Mouse (Mus musculus): Measurements from ENCODE around the gene Psmb4.
"Not testable (repeated sequence)": the region's sequence is repeated elsewhere in the genome, so short reads cannot be mapped to it uniquely, and the experiment has no call there.

Gene Psmb4

GRCm38 (mm10) chr3:94886316-94887224 is at the start of gene Psmb4:
Gene Psmb4 (minus strand): TSS chr3:94886961.
- DNase-seq (ENCODE audit: low read depth, low spot score), result peak; percentile 98

- DNase-seq (ENCODE audit: low read depth, low spot score), result not testable (repeated sequence)
These were observed 49.4 kb upstream of the Psmb4 start for GRCm38 (mm10) chr3:94936147-94936546.

DNA sequence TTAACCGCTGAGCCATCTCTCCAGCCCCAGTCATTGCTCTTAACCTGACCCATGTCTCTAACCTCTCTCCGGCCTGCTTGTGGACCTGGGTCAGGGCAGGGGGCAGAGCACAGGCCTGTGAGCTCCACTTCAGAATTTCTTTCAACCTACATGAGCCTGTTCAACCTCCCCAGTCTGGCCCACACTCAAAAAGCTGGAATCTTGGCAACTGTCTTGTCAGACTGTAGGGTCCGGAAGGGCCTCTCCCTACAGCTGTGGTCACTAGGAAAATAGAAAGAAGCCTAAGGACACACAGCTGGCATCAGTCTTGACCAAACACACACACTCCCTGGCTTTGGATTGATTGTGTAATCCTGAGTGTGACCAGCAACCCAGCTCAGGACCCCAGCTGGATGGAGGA is 48.6 kb upstream of the Psmb4 start:
- DNase-seq (ENCODE audit: low read depth, low spot score), result peak; percentile 52

DNA sequence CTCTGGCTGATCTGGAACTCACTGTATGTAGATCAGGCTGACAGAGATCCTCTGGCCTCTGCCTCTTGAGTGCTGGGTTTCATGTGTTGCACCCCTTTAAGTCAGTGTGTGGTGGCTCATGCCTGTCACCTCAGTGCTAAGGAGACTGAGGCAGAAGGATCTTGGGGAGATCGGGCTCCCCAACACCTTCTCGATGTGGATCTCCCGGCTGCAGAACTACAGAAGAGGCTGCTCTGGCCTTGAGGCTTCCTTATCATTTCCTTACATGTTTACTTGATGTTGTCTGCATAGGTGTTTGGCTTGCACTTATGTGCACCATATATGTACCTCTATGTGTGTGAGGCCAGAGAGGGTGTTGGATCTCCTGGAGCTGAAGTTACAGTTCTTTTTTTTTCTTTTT is 47.8 kb upstream of the Psmb4 start:
- DNase-seq (ENCODE audit: low read depth, low spot score), result not testable (repeated sequence)

GRCm38 (mm10) chr3:94933604-94934003 is 46.8 kb upstream of the Psmb4 start:
- not testable (repeated sequence) for DNase-seq (ENCODE audit: low read depth, low spot score)

GRCm38 (mm10) chr3:94932809-94933564 is 46.2 kb upstream of the Psmb4 start, which contains the start of gene Selenbp1:
Gene Selenbp1 (plus strand): TSS chr3:94933056.
- no peak for DNase-seq (ENCODE audit: low read depth, low spot score)

DNA sequence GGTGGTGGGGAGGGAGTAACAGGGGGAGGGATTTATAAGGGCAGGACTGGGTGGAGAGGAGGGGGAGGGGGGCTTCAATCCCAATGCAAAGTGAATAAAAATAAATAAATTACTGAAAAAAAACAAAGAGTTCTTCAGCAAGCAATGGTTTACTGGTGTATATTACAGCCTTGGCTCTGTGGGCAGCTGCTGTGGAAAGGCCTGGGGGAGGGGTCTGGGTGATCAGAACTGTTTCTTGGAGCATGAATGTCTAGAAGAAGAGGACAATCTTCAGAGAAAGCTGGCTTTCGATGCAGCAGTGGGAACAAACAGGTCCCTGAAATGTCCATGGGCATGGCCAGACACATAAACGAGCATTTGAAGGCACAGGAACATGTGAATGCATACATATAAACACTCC is 45.5 kb upstream of the Psmb4 start:
- DNase-seq (ENCODE audit: low read depth, low spot score), result not testable (repeated sequence)

DNA sequence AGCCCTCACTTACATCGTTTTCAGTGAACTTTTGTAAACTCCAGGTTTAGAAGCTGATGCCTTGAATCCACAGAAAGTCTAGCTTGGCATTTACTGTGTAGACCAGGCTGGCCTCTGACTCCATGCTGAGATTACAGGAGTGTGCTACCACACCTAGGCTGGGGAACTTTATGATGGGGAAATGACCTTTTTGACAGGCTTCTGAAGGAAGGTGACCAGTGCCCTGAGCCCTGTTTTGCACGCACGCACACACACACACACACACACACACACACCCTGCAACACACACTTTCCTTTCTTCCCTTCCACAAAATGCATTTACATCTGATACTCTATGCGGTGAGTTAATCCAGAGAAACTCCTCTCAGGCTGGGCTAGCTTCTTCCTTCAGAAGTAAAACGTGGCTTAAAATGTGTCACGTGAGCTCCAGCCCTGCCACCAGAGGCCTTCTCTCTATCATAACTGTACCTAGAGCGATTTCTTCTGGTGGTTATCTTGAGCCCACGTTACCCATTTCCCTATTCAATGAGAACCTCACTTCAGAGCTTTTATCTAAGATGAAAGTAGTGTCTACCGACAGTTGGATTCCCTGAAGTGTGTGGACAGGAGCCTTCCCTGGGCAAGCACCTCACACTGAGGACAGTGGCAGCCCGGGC is 44.8 kb upstream of the Psmb4 start:
- not testable (repeated sequence) for DNase-seq (ENCODE audit: low read depth, low spot score)

DNA sequence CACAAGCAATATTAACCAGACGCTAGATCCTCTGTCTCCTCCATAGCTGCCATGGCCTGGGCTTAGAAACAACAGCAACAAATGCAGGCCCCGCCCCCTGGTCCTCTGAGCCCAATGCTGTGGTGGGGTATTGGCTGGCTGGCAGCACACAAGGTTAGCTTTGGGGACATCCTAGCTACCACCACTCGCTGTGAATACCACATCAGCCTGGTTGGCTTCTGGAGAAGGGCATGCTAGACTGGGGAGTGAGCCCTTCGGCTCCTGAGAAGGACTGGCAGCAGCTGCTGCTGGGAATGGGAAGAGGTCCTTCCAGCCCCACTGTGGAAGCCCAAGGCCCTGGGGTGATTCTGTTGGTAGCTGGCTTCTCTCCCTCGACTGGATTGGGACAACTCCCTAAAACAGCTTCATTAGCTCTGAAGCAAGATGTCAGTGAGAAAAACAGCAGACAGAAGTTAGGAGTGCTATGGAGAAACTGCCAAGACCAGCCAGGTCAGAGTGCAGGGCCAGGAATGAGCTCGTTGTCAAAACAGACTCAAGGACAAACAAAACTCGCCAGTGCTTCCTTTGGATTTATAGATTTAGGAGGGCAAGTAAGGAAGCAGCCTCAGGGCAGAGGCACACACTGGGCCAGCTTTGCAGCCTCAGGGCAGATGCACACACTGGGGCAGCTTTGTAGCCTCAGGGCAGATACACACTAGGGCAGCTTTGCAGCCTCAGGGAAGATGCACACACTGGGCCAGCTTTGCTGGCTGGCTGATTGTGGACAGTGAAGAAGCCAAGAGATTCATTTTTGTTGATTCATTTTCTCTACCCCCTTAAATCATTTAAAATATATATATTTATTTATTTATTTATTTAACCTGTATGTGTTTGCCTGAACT is 43.9 kb upstream of the Psmb4 start:
- DNase-seq (ENCODE audit: low read depth, low spot score), result peak; percentile 45

GRCm38 (mm10) chr3:94928979-94929378 is 42.2 kb upstream of the Psmb4 start:
- not testable (repeated sequence) for DNase-seq (ENCODE audit: low read depth, low spot score)

DNA sequence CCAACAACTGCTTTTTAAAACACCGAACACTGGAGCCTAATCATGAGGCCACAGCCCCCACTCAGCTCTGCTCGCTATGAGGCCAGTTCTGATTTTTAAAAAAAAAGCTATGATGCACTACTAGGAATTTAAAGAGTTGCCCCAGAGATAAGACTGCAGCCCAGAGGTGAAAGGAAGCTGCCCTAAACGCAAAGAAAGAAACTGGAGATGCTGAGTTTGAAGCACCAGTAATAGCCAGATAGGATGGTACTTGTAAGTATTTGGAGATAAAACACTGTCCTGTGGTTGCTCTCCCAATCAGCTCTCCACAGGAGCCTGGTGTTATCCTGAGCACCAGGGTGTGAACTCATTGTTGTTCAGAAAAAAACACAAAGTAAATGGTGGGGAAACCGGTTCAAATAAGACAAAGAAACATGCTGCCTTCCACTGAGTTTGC is 39.6 kb upstream of the Psmb4 start:
- not testable (repeated sequence) for DNase-seq (ENCODE audit: low read depth, low spot score)

DNA sequence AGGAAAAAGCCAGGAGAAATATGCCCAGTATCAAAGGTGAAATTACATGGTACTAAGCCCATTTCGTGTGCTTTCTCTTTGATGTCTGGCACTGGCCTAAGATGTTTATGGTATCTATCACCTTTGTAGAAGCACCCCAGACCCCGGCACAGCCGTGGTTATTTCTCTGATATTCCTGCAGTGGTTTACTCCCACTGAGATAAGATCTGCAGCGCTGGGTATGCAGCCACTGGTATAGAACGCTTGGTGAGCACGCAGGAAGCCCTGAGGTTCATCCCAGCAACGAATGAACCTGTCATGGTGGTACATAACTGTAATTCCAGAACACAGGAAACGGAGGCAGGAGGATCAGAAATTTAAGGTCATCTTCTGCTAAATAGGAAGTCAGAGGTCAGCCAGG is 37.9 kb upstream of the Psmb4 start:
- DNase-seq (ENCODE audit: low read depth, low spot score), result no peak

DNA sequence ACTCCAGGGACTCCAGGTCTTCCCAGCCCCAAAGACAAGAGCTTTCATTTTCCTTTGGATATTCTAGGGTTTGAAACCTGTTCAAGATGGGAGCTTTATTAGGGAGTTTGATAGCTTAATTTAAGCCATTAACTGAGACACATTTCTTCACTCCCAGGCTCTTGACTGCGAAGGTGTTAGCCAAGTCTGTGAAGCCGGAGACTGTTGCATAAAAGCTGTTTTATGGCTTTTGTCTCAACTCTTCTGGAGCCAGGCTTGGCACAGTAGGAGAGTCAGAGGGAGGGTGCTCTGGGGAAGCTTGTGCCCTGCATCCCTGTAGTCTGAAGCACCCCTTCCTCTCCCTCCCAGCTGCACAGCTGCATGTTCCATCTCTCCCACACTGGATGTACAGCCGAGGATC is 35.6 kb upstream of the Psmb4 start:
- no peak for DNase-seq (ENCODE audit: low read depth, low spot score)

DNA sequence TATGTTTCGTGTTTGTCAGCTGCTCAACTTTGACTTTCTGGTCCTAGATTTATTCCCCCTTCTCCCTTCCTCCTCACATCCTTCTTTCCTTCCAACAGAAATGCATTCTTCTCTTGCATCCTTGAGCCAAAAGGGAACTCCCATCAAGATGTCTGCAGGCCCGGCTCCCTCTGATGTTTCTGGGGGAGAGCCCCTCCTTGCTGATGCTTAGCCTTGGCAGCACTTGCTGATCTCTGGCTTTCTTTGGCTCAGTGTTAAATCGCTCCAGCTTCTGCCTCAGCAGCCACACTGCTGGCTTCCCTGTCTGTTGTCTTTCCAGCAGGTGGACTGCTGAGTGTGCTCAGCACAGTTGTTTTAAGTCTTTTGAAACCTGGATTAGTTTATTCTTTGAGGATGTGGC is 34.3 kb upstream of the Psmb4 start:
- no peak for DNase-seq (ENCODE audit: low read depth, low spot score)

GRCm38 (mm10) chr3:94918845-94919244 is 32.1 kb upstream of the Psmb4 start:
- no peak for DNase-seq (ENCODE audit: low read depth, low spot score)

GRCm38 (mm10) chr3:94917816-94918361 is 31.1 kb upstream of the Psmb4 start:
- no peak for DNase-seq (ENCODE audit: low read depth, low spot score)

DNA sequence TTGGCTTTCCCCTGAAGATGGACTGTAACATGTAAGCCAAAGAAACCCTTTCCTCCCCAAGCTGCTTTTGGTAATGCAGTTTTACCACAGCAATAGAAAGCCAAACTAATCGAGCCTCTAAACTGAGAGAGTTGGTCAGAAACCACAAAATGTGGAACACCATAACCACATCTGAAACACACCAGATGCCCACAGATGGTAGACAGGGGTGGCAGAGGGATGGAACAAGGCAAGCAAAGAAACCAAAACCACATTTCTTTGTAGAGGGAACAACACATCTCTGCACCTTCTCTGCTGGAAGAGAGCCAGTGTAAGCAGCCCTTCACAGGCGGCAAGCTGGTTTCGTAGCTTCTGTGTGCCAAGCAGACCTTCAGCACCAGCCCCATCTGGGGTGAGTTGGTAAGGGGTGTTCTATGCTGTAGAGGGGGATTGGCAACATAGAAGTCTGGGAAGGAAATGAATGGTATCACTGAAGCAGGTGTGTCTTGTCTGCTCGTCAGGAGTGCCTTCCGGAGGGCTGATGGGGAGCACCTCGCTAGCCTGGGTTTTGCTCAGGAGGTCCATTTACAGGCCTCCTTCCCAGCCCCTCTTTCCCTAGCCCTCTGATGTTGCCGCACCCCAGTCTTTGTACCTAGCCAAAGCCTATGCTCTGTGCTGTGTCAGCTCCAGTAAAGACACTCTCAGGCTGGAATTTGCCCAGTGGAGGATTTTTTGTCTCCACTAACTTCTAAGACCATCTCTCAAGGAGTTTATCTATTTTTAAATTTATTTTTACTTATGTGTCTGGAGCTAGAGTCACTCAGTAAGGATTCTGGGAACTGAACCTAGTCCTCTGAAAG is 29.4 kb upstream of the Psmb4 start:
- DNase-seq (ENCODE audit: low read depth, low spot score), result peak; percentile 30

DNA sequence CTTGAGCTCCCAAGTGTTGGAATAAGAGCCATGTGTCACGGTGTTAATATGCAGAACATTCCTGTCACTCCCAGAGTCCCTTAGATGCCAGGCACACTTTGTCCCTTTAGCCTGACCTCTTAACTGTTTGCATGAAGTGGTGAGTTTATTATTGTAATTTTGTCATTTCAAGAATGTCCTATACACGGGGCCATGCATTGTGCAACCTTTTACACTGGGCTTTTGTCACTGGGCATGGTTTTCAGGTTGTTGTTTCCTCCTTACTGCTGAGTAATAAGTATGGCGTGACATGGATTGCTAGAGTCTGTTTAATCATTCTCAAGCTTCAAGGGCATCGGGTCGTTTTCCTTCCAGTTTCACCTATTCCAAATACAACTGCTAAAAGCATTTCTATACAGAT is 27.0 kb upstream of the Psmb4 start:
- no peak for DNase-seq (ENCODE audit: low read depth, low spot score)

GRCm38 (mm10) chr3:94911050-94911693 is 24.4 kb upstream of the Psmb4 start:
- no peak for DNase-seq (ENCODE audit: low read depth, low spot score)

Measured in 3T3-L1 (cell line).